8 mouse cellular contexts compared by ENCODE assay signal in the genomic region with DNA sequence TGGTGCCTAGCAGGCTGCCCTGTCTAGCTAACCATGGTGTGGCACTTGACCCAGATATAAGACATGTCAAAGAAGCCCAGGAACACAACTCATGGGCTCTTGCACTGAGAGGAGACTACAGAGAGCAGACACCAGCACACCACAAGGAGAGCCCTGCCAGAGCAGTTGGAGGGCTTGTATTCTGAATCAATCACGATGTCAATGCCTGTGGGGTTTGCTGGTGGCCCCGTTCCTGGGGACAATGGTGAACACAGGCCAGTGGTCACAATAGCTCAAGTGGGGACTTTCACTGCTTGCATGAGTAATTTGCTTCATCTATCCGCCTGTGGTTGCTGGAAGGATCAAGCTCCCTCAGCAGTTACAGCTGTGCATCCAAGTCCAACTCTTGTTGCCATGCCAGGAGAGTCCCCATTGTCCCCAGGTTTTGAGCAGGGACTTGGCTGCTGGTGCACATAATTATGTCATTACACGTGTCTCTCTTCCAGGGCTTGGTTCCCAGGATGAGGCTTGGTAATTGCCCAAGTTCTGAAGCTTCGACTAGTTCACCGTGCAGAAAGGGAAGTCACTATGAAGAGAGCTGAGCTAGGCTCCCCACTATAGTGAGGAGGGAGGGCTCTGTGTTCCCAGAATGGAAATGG.
DNase-seq lines count a peak whose midpoint lies in the region; ATAC-seq lines count a peak whose summit lies in the region.

No protein-coding gene starts in this region.

- ATAC-seq in erythroid progenitor cell, adult 5-6 weeks (replicated peaks; ENCODE audit: low FRiP score, poor library complexity, severe bottlenecking): no peak

- DNase-seq in adrenal gland, postnatal 10 days: peak; percentile 54
- DNase-seq in adrenal gland, postnatal 4 days (ENCODE audit: low spot score in 2 of 2): no peak
- peak; percentile 25 for DNase-seq in ovary, postnatal 14 days (ENCODE audit: low spot score)
- DNase-seq in ovary, postnatal 36 days (ENCODE audit: low spot score): no peak
- DNase-seq in layer of hippocampus, postnatal 14 days (ENCODE audit: low spot score in 2 of 2): peak; percentile 60 to 87
- DNase-seq in kidney, adult 9 months: no peak
- no peak for DNase-seq in thymus, adult 18-20 months

Comparison
In these comparisons a context has a peak if more than half of its experiments do, and no peak if none do; other contexts are left out.
1. DNase-seq: peak in adrenal gland, postnatal 10 days (single experiment), ovary, postnatal 14 days (single experiment) and layer of hippocampus, postnatal 14 days (2 of 2); none in adrenal gland, postnatal 4 days (0 of 2), ovary, postnatal 36 days (single experiment), kidney, adult 9 months (single experiment) and thymus, adult 18-20 months (0 of 2).